Mouse (Mus musculus) heart, adult 2 months (tissue): ENCODE measurements around the gene Rnf38.

Source experiments
- CTCF ChIP-seq: fragments of 200-600 bp; IDR thresholded peaks from 2 replicates; pipeline ENCODE4 v1.8.1; 2022; ENCODE audit warnings: antibody characterized with exemption, mild to moderate bottlenecking, moderate library complexity
- EP300 ChIP-seq: fragments of 200-500 bp; IDR thresholded peaks from 2 replicates; pipeline ENCODE4 v1.6.1; 2011; ENCODE audit warnings: low read depth, low read length, control low read depth; ENCODE audit not compliant: insufficient read depth
- POLR2A ChIP-seq: fragments of 200-500 bp; IDR thresholded peaks from 2 replicates; pipeline ENCODE4 v1.6.1; 2011; ENCODE audit warnings: mild to moderate bottlenecking, low read depth, low read length, control low read depth; ENCODE audit not compliant: insufficient read depth

DNA sequence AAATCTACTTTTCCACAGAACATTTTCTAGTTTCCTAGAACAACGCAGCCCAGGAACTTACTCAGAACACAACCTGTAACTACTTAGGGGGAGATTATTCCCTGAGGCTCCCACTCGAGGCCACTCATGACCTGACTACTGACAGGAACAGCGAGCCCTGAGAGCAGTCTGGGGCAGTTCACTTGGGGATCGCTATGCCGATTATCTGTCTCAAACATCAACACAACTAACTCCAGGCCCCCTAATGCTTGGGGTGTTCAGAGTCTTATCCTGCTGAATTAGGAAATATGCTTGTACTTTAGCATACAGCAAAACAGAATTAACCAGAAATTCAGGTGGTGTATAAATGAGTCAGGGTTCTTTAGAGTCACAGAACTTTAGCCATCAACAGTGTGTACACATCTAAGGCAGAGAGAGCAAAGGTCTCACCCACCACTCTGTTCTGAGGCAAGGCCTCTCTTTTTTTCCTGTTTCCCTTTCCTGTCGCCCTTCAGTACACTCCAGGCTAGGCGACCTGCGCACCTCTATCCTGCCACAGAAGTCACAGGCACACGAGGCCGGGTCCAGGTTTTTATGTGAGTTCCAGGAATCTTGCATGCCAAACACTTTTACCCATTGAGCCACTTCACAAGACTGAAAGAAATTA, 16.7 kb downstream of the Rnf38 start:
- TF ChIP-seq CTCF, result no peak
- no peak for TF ChIP-seq EP300
- no peak for TF ChIP-seq POLR2A
